Mouse (Mus musculus): Measurements from ENCODE around the gene 4931406C07Rik.

DNA sequence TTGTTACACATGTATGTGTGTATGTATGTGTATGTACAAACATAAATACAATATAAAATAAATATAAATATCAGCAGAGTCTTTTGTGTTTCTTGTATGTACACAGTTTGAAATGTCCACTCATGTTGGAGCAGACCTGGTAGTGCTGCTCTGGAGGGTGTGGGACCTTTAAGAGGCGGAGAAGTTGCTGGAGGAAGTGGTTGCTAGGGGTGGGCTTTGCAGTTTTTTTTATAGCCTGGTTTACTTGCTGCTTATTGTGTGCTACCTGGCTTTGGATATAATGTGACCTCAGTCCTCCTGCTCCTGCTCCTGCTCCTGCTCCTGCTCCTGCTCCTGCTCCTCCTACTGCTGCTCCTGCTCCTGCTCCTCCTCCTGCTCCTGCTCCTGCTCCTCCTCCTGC lies 72.6 kb downstream of the 4931406C07Rik start:
- no peak for TF ChIP-seq POLR2A (IDR thresholded peaks at IDR 0.05; ENCODE audit: low read depth, low read length)
- no peak for TF ChIP-seq CTCF (conservative IDR thresholded peaks at IDR 0.05; ENCODE audit: insufficient read depth, insufficient read length, low read depth, low read length)
